Mouse (Mus musculus) B cell, adult (primary cell): Measurements from ENCODE around the gene Mcts2. TPM values are rescaled to one million over a fixed set of nuclear protein-coding genes. Genes with fewer than 3 reads are reported as not detected.

Experiments
- total RNA-seq: library from RNA; stranded (reverse); gene quantifications from 4 replicates; pipeline ENCODE4 v1.2.4, GENCODE M21; 2023; ENCODE audit not compliant: inconsistent age

The Mcts2 gene
- total RNA-seq: 17.9 to 23.9 TPM (median 20.3 TPM) in 4 replicates

GRCm38 (mm10) chr2:152686806-152687267 lies at the start of gene Mcts2:
Gene Mcts2, plus strand, starts transcription at chr2:152687035.

GRCm38 (mm10) chr2:152669256-152669638 lies 17.6 kb upstream of the Mcts2 start, which contains the start of gene H13:
Gene H13, plus strand, starts transcription at chr2:152669461.

DNA sequence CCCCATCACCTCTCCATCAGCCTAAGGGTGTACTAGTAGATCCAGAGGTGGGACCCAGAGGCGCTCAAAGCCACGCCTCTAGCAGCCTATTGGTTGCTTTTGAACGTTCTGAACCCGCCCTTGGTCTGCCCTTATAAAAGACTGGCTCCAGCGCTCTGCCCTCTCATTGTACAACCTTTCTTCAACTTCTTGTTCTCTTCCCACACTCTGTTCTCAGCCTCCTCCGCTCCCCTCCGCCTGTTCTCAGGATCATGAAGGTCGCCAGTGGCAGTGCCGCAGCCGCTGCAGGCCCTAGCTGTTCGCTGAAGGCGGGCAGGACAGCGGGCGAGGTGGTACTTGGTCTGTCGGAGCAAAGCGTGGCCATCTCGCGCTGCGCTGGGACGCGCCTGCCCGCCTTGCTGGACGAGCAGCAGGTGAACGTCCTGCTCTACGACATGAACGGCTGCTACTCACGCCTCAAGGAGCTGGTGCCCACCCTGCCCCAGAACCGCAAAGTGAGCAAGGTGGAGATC lies 49.3 kb downstream of the Mcts2 start, which contains the start of gene Id1:
Gene Id1 (plus strand): TSS at position 162 of the 512 bp plus-strand sequence.

Other genes with a start within 250 kb of the Mcts2 start
- not detected in 4 replicates for gene Defb23, start 222.4 kb upstream of the Mcts2 start, total RNA-seq
- not detected in 4 replicates for gene Defb20, start 210.0 kb upstream of the Mcts2 start, total RNA-seq
- gene Defb22, start 196.9 kb upstream of the Mcts2 start, total RNA-seq: not detected in 4 replicates
- not detected in 4 replicates for gene Defb26, start 175.3 kb upstream of the Mcts2 start, total RNA-seq
- gene Defb28, start 168.8 kb upstream of the Mcts2 start, total RNA-seq: not detected in 4 replicates
- not detected in 4 replicates for gene Defb29, start 146.9 kb upstream of the Mcts2 start, total RNA-seq
- gene Gm17416, start 117.7 kb upstream of the Mcts2 start, total RNA-seq: not detected in 4 replicates
- not detected in 4 replicates for gene Defb21, start 114.3 kb upstream of the Mcts2 start, total RNA-seq
- not detected in 4 replicates for gene Defb19, start 106.7 kb upstream of the Mcts2 start, total RNA-seq
- gene Defb45, start 87.6 kb upstream of the Mcts2 start, total RNA-seq: not detected in 4 replicates
- gene Defb36, start 82.7 kb upstream of the Mcts2 start, total RNA-seq: not detected in 4 replicates
- not detected in 4 replicates for gene Defb25, start 64.0 kb upstream of the Mcts2 start, total RNA-seq
- gene Rem1, start 60.1 kb upstream of the Mcts2 start, total RNA-seq: not detected in 4 replicates
- 93.5 to 100 TPM (median 97.7 TPM) in 4 replicates for gene H13, start 17.6 kb upstream of the Mcts2 start, total RNA-seq
- 0.51 to 0.61 TPM (median 0.57 TPM) in 3 of 4 replicates, not detected in the other for gene Id1, start 49.2 kb downstream of the Mcts2 start, total RNA-seq
- gene Cox4i2, start 67.1 kb downstream of the Mcts2 start, total RNA-seq: not detected in 4 replicates
- gene Bcl2l1, start 144.7 kb downstream of the Mcts2 start, total RNA-seq: 8.4 to 9.1 TPM (median 8.9 TPM) in 4 replicates
- gene Tpx2, start 160.9 kb downstream of the Mcts2 start, total RNA-seq: 1.9 to 3.5 TPM (median 2.4 TPM) in 4 replicates
- gene Mylk2, start 224.3 kb downstream of the Mcts2 start, total RNA-seq: not detected in 4 replicates
- not detected in 4 replicates for gene Foxs1, start 246.2 kb downstream of the Mcts2 start, total RNA-seq